Mouse (Mus musculus): ENCODE data around the gene Igf2. TPM values are rescaled to one million over a fixed set of nuclear protein-coding genes. Genes with fewer than 3 reads are reported as not detected.

Gene Igf2
- polyA plus RNA-seq, 1 experiment: 4,944 TPM

GRCm38 (mm10) chr7:142669751-142670625 is 3.4 kb upstream of the Igf2 start, which contains the start of gene Gm49394:
Gene Gm49394, minus strand, starts transcription at chr7:142669942.
- H3K4me3 ChIP-seq (ENCODE audit: insufficient read depth, low read length): no peak within 1 kb of the TSS
- no peak for TF ChIP-seq CTCF (IDR thresholded peaks at IDR 0.05; ENCODE audit: borderline replicate concordance, insufficient read depth, low read length)
- no peak for TF ChIP-seq POLR2A (IDR thresholded peaks at IDR 0.05; ENCODE audit: low read depth, low read length)
- H3K27ac ChIP-seq (ENCODE audit: insufficient read depth, low read length): no peak within 1 kb of the TSS
- H3K4me1 ChIP-seq (ENCODE audit: control insufficient read depth, insufficient read depth, low read length): no peaks in the 10 kb centered on the region

DNA sequence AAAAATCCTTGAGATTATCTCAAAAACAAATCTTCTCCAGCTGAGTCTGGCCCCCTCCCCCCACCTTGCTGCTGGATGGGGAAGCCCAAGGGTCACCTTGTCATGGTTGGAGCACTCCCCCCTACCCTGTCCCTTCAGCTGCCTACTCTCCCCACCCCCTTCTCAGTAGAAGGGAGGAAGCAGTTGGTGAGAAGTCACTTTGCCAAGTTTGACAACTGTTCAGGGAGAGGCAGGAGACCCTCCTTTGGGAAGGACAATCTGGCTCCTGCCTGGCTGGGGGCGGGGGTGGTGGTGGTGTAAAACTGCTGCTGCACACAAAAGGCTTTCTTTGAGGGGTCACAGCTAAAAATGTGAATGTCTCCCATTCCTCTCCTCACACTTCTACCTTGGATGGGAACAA is 1.7 kb upstream of the Igf2 start:
- TF ChIP-seq CTCF (IDR thresholded peaks at IDR 0.05; ENCODE audit: borderline replicate concordance, insufficient read depth, low read length): no peak
- TF ChIP-seq POLR2A (IDR thresholded peaks at IDR 0.05; ENCODE audit: low read depth, low read length): no peak
- no peak overlapping the region for H3K27ac ChIP-seq (ENCODE audit: insufficient read depth, low read length)
- no peaks in the 10 kb centered on the region for H3K4me1 ChIP-seq (ENCODE audit: control insufficient read depth, insufficient read depth, low read length)
- H3K4me3 ChIP-seq (ENCODE audit: insufficient read depth, low read length): no peak overlapping the region

DNA sequence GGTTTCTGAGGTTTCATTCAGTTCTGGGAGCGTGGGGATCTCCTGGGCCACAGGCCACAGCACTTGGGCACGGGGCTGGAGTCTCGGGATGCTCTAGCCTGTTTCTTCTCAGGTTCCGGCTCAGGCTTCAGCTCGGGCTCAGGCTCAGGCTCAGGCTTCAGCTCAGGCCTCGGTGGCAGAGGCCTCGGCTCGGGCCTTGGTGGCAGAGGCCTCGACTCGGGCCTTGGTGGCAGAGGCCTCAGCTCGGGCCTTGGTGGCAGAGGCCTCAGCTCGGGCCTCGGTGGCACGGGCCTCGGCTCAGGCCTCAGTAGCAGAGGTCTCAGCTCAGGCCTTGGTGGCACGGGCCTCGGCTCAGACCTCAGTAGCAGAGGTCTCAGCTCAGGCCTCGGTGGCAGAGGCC is 905 bp upstream of the Igf2 start:
- no peak overlapping the region for H3K27ac ChIP-seq (ENCODE audit: insufficient read depth, low read length)
- no peak for TF ChIP-seq CTCF (IDR thresholded peaks at IDR 0.05; ENCODE audit: borderline replicate concordance, insufficient read depth, low read length)
- no peak for TF ChIP-seq POLR2A (IDR thresholded peaks at IDR 0.05; ENCODE audit: low read depth, low read length)
- no peak overlapping the region for H3K4me3 ChIP-seq (ENCODE audit: insufficient read depth, low read length)
- no peaks in the 10 kb centered on the region for H3K4me1 ChIP-seq (ENCODE audit: control insufficient read depth, insufficient read depth, low read length)

- Histone ChIP-seq H3K4me1 (ENCODE audit: control insufficient read depth, insufficient read depth, low read length) (no peaks in the 10 kb centered on the region), H3K4me3 (ENCODE audit: insufficient read depth, low read length) (no peak overlapping the region), H3K27ac (ENCODE audit: insufficient read depth, low read length) (no peak overlapping the region)
- TF ChIP-seq POLR2A (IDR thresholded peaks at IDR 0.05; ENCODE audit: low read depth, low read length) (no peak), CTCF (IDR thresholded peaks at IDR 0.05; ENCODE audit: borderline replicate concordance, insufficient read depth, low read length) (no peak)
Measured at GRCm38 (mm10) chr7:142666109-142666508, 507 bp downstream of the Igf2 start.

- no peak overlapping the region for H3K4me3 ChIP-seq (ENCODE audit: insufficient read depth, low read length)
- no peaks in the 10 kb centered on the region for H3K4me1 ChIP-seq (ENCODE audit: control insufficient read depth, insufficient read depth, low read length)
- TF ChIP-seq CTCF (IDR thresholded peaks at IDR 0.05; ENCODE audit: borderline replicate concordance, insufficient read depth, low read length) (no peak), POLR2A (IDR thresholded peaks at IDR 0.05; ENCODE audit: low read depth, low read length) (no peak)
- no peak overlapping the region for H3K27ac ChIP-seq (ENCODE audit: insufficient read depth, low read length)
Measured at GRCm38 (mm10) chr7:142665364-142665763, 1.3 kb downstream of the Igf2 start.

GRCm38 (mm10) chr7:142664465-142665029 is 2.1 kb downstream of the Igf2 start:
- H3K27ac ChIP-seq (ENCODE audit: insufficient read depth, low read length): no peak overlapping the region; the same call in 1 of the 2 replicates
- no peaks in the 10 kb centered on the region for H3K4me1 ChIP-seq (ENCODE audit: control insufficient read depth, insufficient read depth, low read length)
- TF ChIP-seq CTCF (IDR thresholded peaks at IDR 0.05; ENCODE audit: borderline replicate concordance, insufficient read depth, low read length): no peak
- no peak for TF ChIP-seq POLR2A (IDR thresholded peaks at IDR 0.05; ENCODE audit: low read depth, low read length)
- no peak overlapping the region for H3K4me3 ChIP-seq (ENCODE audit: insufficient read depth, low read length)

DNA sequence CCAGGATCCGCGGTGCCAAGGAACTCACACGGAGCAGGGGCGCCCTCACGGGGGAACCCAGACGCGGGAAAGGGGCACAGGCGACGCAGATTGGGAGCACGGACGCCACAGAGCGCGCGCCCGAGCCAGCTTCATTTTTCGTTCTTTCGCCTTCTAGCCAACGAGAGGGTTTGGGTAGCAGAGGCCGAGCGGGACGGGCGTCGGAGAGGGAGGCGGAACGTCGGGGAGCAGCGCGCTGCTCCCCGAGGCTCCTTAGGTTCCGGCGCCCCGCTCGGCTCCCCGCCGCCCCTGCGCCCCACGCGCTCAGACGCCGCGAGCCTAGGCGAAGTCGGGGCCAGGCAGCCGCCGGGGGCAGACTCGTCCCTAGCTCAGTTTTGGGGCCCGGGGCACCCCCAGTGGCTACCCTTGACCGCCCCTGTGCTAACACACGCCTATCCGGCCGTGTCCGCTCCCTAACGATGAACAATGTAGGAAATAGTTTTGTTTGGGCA is 2.6 kb downstream of the Igf2 start:
- no peak overlapping the region; the same call in 1 of the 2 replicates for H3K27ac ChIP-seq (ENCODE audit: insufficient read depth, low read length)
- H3K4me3 ChIP-seq (ENCODE audit: insufficient read depth, low read length): peak overlapping the region; percentile 39
- TF ChIP-seq CTCF (IDR thresholded peaks at IDR 0.05; ENCODE audit: borderline replicate concordance, insufficient read depth, low read length) (no peak), POLR2A (IDR thresholded peaks at IDR 0.05; ENCODE audit: low read depth, low read length) (no peak)
- H3K4me1 ChIP-seq (ENCODE audit: control insufficient read depth, insufficient read depth, low read length): no peaks in the 10 kb centered on the region

- no peaks in the 10 kb centered on the region for H3K4me1 ChIP-seq (ENCODE audit: control insufficient read depth, insufficient read depth, low read length)
- TF ChIP-seq POLR2A (IDR thresholded peaks at IDR 0.05; ENCODE audit: low read depth, low read length) (no peak), CTCF (IDR thresholded peaks at IDR 0.05; ENCODE audit: borderline replicate concordance, insufficient read depth, low read length) (no peak)
- no peak overlapping the region for H3K4me3 ChIP-seq (ENCODE audit: insufficient read depth, low read length)
- no peak overlapping the region for H3K27ac ChIP-seq (ENCODE audit: insufficient read depth, low read length)
Measured at GRCm38 (mm10) chr7:142663151-142663550, 3.5 kb downstream of the Igf2 start.

DNA sequence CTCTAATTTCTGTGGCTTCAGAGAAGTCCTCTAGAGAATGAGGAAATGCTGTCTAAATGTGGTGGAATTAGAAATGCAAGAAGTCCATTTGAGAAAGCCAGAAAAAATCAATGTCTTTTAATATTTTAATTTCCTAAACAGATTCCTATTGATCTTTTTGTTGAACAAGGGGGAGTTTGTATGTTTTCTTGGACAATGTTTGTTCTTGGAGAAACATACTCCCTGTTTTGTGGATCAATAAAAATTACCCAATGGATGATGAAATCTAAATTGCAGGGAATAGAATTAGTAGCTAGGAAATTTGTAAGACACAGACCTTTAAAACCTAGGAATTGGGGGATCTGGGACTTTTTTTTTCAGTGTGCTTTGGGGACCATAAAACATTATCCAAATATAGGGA is 4.8 kb downstream of the Igf2 start:
- TF ChIP-seq POLR2A (IDR thresholded peaks at IDR 0.05; ENCODE audit: low read depth, low read length) (no peak), CTCF (IDR thresholded peaks at IDR 0.05; ENCODE audit: borderline replicate concordance, insufficient read depth, low read length) (no peak)
- H3K4me1 ChIP-seq (ENCODE audit: control insufficient read depth, insufficient read depth, low read length): no peaks in the 10 kb centered on the region
- H3K27ac ChIP-seq (ENCODE audit: insufficient read depth, low read length): no peak overlapping the region
- H3K4me3 ChIP-seq (ENCODE audit: insufficient read depth, low read length): 0 out of 2 replicates have a peak overlapping the region, but pooled peaks have one; percentile 48

- H3K4me1 ChIP-seq (ENCODE audit: control insufficient read depth, insufficient read depth, low read length): no peaks in the 10 kb centered on the region
- peak; percentile 38; the same call in 1 of the 2 replicates for TF ChIP-seq POLR2A (IDR thresholded peaks at IDR 0.05; ENCODE audit: low read depth, low read length)
- no peak for TF ChIP-seq CTCF (IDR thresholded peaks at IDR 0.05; ENCODE audit: borderline replicate concordance, insufficient read depth, low read length)
Measured at GRCm38 (mm10) chr7:142661046-142661445, 5.6 kb downstream of the Igf2 start.

More at GRCm38 (mm10) chr7:142661046-142661445, 5.6 kb downstream of the Igf2 start:
- Histone ChIP-seq H3K27ac (ENCODE audit: insufficient read depth, low read length) (peak overlapping the region; percentile 44; the same call in 1 of the 2 replicates), H3K4me3 (ENCODE audit: insufficient read depth, low read length) (peak overlapping the region; percentile 48)
